Mouse (Mus musculus) spleen, adult 2 months (tissue): ENCODE data around the gene Afap1.

ENCODE experiments used
- CTCF ChIP-seq: fragments of 200-500 bp; IDR thresholded peaks from 2 replicates; pipeline ENCODE4 v1.5.1; 2011; ENCODE audit warnings: mild to moderate bottlenecking, inconsistent platforms; ENCODE audit not compliant: insufficient read depth, insufficient read length, insufficient replicate concordance; ENCODE audit errors: extremely low read depth
- POLR2A ChIP-seq: fragments of 200-500 bp; IDR thresholded peaks from 2 replicates; pipeline ENCODE4 v1.6.1; 2011; ENCODE audit warnings: low read depth, low read length, inconsistent platforms

- TF ChIP-seq POLR2A (no peak), CTCF (no peak)
These were observed 57.4 kb downstream of the Afap1 start for GRCm38 (mm10) chr5:35950504-35950903.
